Mouse (Mus musculus): ENCODE measurements at regions not wholly inside any gene's neighbourhood (a gene's known extent, or its start where the extent isn't known, plus 50 kb on each side); places are given as distances from the start of the nearest gene placed in this dataset.
A peak's percentile ranks its signal among the peaks of the same experiment; 100 is the strongest.

GRCm38 (mm10) chr13:75204417-75204816, 114.8 kb downstream of the Pcsk1 start:
- Histone ChIP-seq H3K27ac (ENCODE audit: low read depth, low read length) (no peak overlapping the region), H3K4me1 (replicated peaks; ENCODE audit: control insufficient read depth, insufficient read depth, low read length) (no peaks in the 10 kb centered on the region), H3K4me2 (ENCODE audit: low read depth, low read length, severe bottlenecking) (no peak overlapping the region), H3K4me3 (ENCODE audit: low read depth, low read length) (no peak overlapping the region), H3K36me3 (ENCODE audit: control insufficient read depth, insufficient read depth, low read length) (no peaks in the 10 kb centered on the region), H3K9me3 (ENCODE audit: control insufficient read depth, low read length) (no peaks in the 10 kb centered on the region), H3K27me3 (ENCODE audit: control insufficient read depth, insufficient read depth, low read length) (no peaks in the 10 kb centered on the region), H3K9ac (ENCODE audit: low read length) (no peak overlapping the region)
- no peak for DNase-seq (ENCODE audit: low spot score)
- ATAC-seq (replicated peaks; ENCODE audit: low FRiP score): 0 out of 2 replicates have a peak, but pooled peaks have one; percentile 7
- WGBS: 36% methylated on average over 2 of the region's 2 CpGs

GRCm38 (mm10) chr13:75223944-75224343, 134.3 kb downstream of the Pcsk1 start:
- no peak overlapping the region for H3K27ac ChIP-seq (ENCODE audit: low read depth, low read length)
- no peak for ATAC-seq (replicated peaks; ENCODE audit: low FRiP score)
- H3K4me2 ChIP-seq (ENCODE audit: low read depth, low read length, severe bottlenecking): no peak overlapping the region

GRCm38 (mm10) chr13:75225581-75226297, 136.1 kb downstream of the Pcsk1 start:
- Histone ChIP-seq H3K27ac (ENCODE audit: low read depth, low read length) (no peak overlapping the region), H3K4me1 (replicated peaks; ENCODE audit: control insufficient read depth, insufficient read depth, low read length) (no peaks in the 10 kb centered on the region), H3K27me3 (ENCODE audit: control insufficient read depth, insufficient read depth, low read length) (no peaks in the 10 kb centered on the region), H3K4me3 (ENCODE audit: low read depth, low read length) (no peak overlapping the region), H3K36me3 (ENCODE audit: control insufficient read depth, insufficient read depth, low read length) (no peaks in the 10 kb centered on the region), H3K4me2 (ENCODE audit: low read depth, low read length, severe bottlenecking) (no peak overlapping the region), H3K9ac (ENCODE audit: low read length) (no peak overlapping the region), H3K9me3 (ENCODE audit: control insufficient read depth, low read length) (no peaks in the 10 kb centered on the region)
- DNase-seq (ENCODE audit: low spot score) (no peak), ATAC-seq (replicated peaks; ENCODE audit: low FRiP score) (no peak)
- WGBS: 89% methylated on average over 7 of the region's 7 CpGs

More at GRCm38 (mm10) chr13:75223944-75224343, 134.3 kb downstream of the Pcsk1 start:
- no peak overlapping the region for H3K4me3 ChIP-seq (ENCODE audit: low read depth, low read length)
- H3K9me3 ChIP-seq (ENCODE audit: control insufficient read depth, low read length): no peaks in the 10 kb centered on the region
- DNase-seq (ENCODE audit: low spot score): no peak
- H3K4me1 ChIP-seq (replicated peaks; ENCODE audit: control insufficient read depth, insufficient read depth, low read length): no peaks in the 10 kb centered on the region
- no peaks in the 10 kb centered on the region for H3K27me3 ChIP-seq (ENCODE audit: control insufficient read depth, insufficient read depth, low read length)
- no peak overlapping the region for H3K9ac ChIP-seq (ENCODE audit: low read length)
- no peaks in the 10 kb centered on the region for H3K36me3 ChIP-seq (ENCODE audit: control insufficient read depth, insufficient read depth, low read length)

- peak; percentile 80 for ATAC-seq (replicated peaks; ENCODE audit: low FRiP score)
- no peak overlapping the region for H3K9ac ChIP-seq (ENCODE audit: low read length)
Observed at GRCm38 (mm10) chr13:75227616-75228277, 138.1 kb downstream of the Pcsk1 start.

DNA sequence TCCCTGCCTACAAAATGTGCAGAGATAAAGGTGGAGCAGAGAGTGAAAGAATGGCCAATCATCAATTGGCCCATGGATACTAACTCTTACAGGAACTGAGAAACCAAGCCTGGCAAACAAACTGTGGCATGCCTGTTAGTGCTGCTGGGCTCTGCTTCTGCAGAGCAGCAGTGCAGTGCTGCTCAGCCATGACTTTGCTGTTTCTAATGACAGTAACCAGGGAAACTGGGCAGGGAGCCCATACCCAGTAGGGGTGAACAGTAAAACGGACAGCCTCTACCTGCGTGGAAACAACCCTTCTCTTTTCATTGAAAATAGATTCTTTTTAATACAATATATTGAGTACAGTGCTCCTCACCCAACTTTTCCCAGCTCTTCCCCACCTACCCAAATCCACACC, 146.8 kb downstream of the Pcsk1 start:
- Histone ChIP-seq H3K4me2 (ENCODE audit: low read depth, low read length, severe bottlenecking) (no peak overlapping the region), H3K36me3 (ENCODE audit: control insufficient read depth, insufficient read depth, low read length) (no peaks in the 10 kb centered on the region), H3K27me3 (ENCODE audit: control insufficient read depth, insufficient read depth, low read length) (no peaks in the 10 kb centered on the region), H3K9ac (ENCODE audit: low read length) (no peak overlapping the region), H3K4me3 (ENCODE audit: low read depth, low read length) (no peak overlapping the region), H3K9me3 (ENCODE audit: control insufficient read depth, low read length) (no peaks in the 10 kb centered on the region), H3K4me1 (replicated peaks; ENCODE audit: control insufficient read depth, insufficient read depth, low read length) (no peaks in the 10 kb centered on the region), H3K27ac (ENCODE audit: low read depth, low read length) (no peak overlapping the region)
- DNase-seq (ENCODE audit: low spot score) (no peak), ATAC-seq (replicated peaks; ENCODE audit: low FRiP score) (no peak)
- 85% methylated on average over 2 of the region's 2 CpGs for WGBS

More at GRCm38 (mm10) chr13:75227616-75228277, 138.1 kb downstream of the Pcsk1 start:
- Histone ChIP-seq H3K9me3 (ENCODE audit: control insufficient read depth, low read length) (no peaks in the 10 kb centered on the region), H3K4me3 (ENCODE audit: low read depth, low read length) (no peak overlapping the region), H3K4me2 (ENCODE audit: low read depth, low read length, severe bottlenecking) (no peak overlapping the region), H3K27me3 (ENCODE audit: control insufficient read depth, insufficient read depth, low read length) (no peaks in the 10 kb centered on the region), H3K27ac (ENCODE audit: low read depth, low read length) (no peak overlapping the region), H3K36me3 (ENCODE audit: control insufficient read depth, insufficient read depth, low read length) (no peaks in the 10 kb centered on the region), H3K4me1 (replicated peaks; ENCODE audit: control insufficient read depth, insufficient read depth, low read length) (no peaks in the 10 kb centered on the region)
- peak; percentile 71 for DNase-seq (ENCODE audit: low spot score)
- 31% methylated on average over 5 of the region's 5 CpGs for WGBS

All from forebrain, embryonic 11.5 days (tissue).